Mouse (Mus musculus) erythroblast, embryonic 14.5 days (primary cell): ENCODE results near the gene Dedd.

Experiments
- GATA1 ChIP-seq: IDR thresholded peaks from 2 replicates; pipeline ENCODE4 v1.6.1; 2012; ENCODE audit warnings: low read length, inconsistent platforms, mixed read lengths
- TAL1 ChIP-seq: IDR thresholded peaks from 3 replicates; pipeline ENCODE4 v1.6.1; 2012; ENCODE audit warnings: low read length, inconsistent platforms, mixed read lengths

DNA sequence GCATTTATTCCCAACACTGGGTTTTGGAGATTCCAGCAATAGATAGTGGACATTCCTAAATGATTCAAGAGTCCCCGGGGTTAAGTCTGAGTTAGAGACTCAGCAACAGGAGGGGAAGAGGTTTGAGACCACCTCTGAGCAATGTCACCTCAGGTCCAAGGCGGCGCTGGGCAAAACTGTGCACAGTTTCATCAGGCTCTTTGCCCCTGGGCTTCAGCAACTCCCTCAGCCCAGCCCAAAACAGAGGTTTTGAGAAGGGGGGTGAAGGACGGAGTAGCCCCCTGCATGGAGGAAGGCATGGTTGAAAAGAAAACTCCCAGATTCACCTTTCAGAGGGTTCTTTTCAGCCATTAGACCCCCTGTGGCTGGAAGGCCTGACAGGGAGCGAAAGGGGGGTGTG is 49.2 kb upstream of the Dedd start:
- TF ChIP-seq GATA1 (peak; percentile 25; the same call in 1 of the 2 replicates), TAL1 (no peak)
